Mouse (Mus musculus) megakaryocyte, embryonic 14.5 days (primary cell): ENCODE measurements around the gene Kcnk1.

ENCODE experiments used
- FLI1 ChIP-seq: IDR thresholded peaks from 2 replicates; pipeline ENCODE4 v1.6.1; 2012; ENCODE audit warnings: low read length, inconsistent platforms, mixed read lengths
- GATA1 ChIP-seq: IDR thresholded peaks from 3 replicates; pipeline ENCODE4 v1.6.1; 2012; ENCODE audit warnings: mixed read lengths, low read length, inconsistent platforms, borderline replicate concordance

DNA sequence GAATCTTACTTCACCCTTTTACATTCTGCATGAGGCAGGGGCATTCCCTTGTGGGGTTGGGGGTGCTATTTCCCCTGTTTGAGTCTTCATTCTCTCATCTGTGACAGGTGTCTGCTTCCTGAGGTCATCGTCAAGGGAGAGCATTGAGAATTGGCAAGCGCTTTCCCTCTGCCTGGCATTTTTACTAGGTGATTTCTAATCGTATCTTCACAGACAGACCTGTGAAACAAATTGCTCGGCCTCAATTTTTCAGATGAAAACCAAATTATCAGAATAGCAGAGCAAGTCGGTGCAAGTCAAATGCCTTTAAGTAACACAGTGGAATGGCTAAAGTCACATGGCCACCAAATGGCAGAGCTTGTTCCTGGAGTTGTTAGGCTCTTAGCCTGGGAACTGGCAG is 41.4 kb downstream of the Kcnk1 start:
- TF ChIP-seq GATA1: no peak
- TF ChIP-seq FLI1: no peak
